Mouse (Mus musculus): ENCODE results near the gene Bcar3. TPM values are rescaled to one million over a fixed set of nuclear protein-coding genes. Genes with fewer than 3 reads are reported as not detected.

Bcar3 gene
- total and polyA plus RNA-seq, 3 experiments, result not detected

- no peak overlapping the region for H3K4me3 ChIP-seq (ENCODE audit: control insufficient read depth in 1 of 2, insufficient read depth in 1 of 2, low read depth in 2 of 2, low read length in 2 of 2)
- no peak overlapping the region for H3K27ac ChIP-seq (ENCODE audit: control insufficient read depth, low read depth, low read length)
- H3K36me3 ChIP-seq (ENCODE audit: control insufficient read depth in 1 of 2, insufficient read depth in 2 of 2, low read length in 2 of 2), result no peaks in the 10 kb centered on the region
- no peaks in the 10 kb centered on the region for H3K4me1 ChIP-seq (ENCODE audit: control insufficient read depth in 1 of 2, insufficient read depth in 2 of 2, low read length in 2 of 2)
- no peaks in the 10 kb centered on the region for H3K79me2 ChIP-seq (ENCODE audit: control insufficient read depth, insufficient read depth, low read length, poor library complexity)
- no peaks in the 10 kb centered on the region for H3K9me3 ChIP-seq (replicated peaks; ENCODE audit: insufficient read depth, low read length)
- no peak overlapping the region for H3K9ac ChIP-seq (ENCODE audit: control insufficient read depth, low read depth, low read length, poor library complexity, severe bottlenecking)
- no peaks in the 10 kb centered on the region for H3K27me3 ChIP-seq (ENCODE audit: control insufficient read depth in 1 of 2, insufficient read depth in 2 of 2, low read length in 2 of 2)
- TF ChIP-seq JUND (IDR thresholded peaks at IDR 0.05; ENCODE audit: low read depth, low read length) (no peak), KAT2A (conservative IDR thresholded peaks at IDR 0.05; ENCODE audit: low read depth, low read length) (no peak), HCFC1 (IDR thresholded peaks at IDR 0.05; ENCODE audit: low read depth, low read length) (no peak)
- no peak for DNase-seq (ENCODE audit: low read depth, low spot score)
Measured at GRCm38 (mm10) chr3:122387771-122388170, 93.8 kb downstream of the Bcar3 start.

- Histone ChIP-seq H3K4me1 (ENCODE audit: control insufficient read depth in 1 of 2, insufficient read depth in 2 of 2, low read length in 2 of 2) (no peaks in the 10 kb centered on the region), H3K9me3 (replicated peaks; ENCODE audit: insufficient read depth, low read length) (no peaks in the 10 kb centered on the region), H3K36me3 (ENCODE audit: control insufficient read depth in 1 of 2, insufficient read depth in 2 of 2, low read length in 2 of 2) (no peaks in the 10 kb centered on the region), H3K4me3 (ENCODE audit: control insufficient read depth in 1 of 2, insufficient read depth in 1 of 2, low read depth in 2 of 2, low read length in 2 of 2) (no peak overlapping the region), H3K27ac (ENCODE audit: control insufficient read depth, low read depth, low read length) (no peak overlapping the region), H3K9ac (ENCODE audit: control insufficient read depth, low read depth, low read length, poor library complexity, severe bottlenecking) (no peak overlapping the region), H3K79me2 (ENCODE audit: control insufficient read depth, insufficient read depth, low read length, poor library complexity) (no peaks in the 10 kb centered on the region), H3K27me3 (ENCODE audit: control insufficient read depth in 1 of 2, insufficient read depth in 2 of 2, low read length in 2 of 2) (no peaks in the 10 kb centered on the region)
- DNase-seq (ENCODE audit: low read depth, low spot score), result no peak
- TF ChIP-seq KAT2A (conservative IDR thresholded peaks at IDR 0.05; ENCODE audit: low read depth, low read length) (no peak), SMC3 (IDR thresholded peaks at IDR 0.05; ENCODE audit: low read depth, low read length) (no peak), ZMIZ1 (IDR thresholded peaks at IDR 0.05; ENCODE audit: low read depth, low read length) (no peak), CHD1 (IDR thresholded peaks at IDR 0.05; ENCODE audit: low read depth, low read length) (no peak), BHLHE40 (IDR thresholded peaks at IDR 0.05; ENCODE audit: borderline replicate concordance, low read depth, low read length) (no peak), RAD21 (IDR thresholded peaks at IDR 0.05; ENCODE audit: low read depth, low read length) (no peak), GABPA (IDR thresholded peaks at IDR 0.05; ENCODE audit: low read depth, low read length) (no peak), MXI1 (IDR thresholded peaks at IDR 0.05; ENCODE audit: low read depth, low read length) (no peak), POLR2A (IDR thresholded peaks at IDR 0.05; ENCODE audit: control insufficient read depth in 1 of 2, insufficient read depth in 1 of 2, low read depth in 1 of 2, low read length in 2 of 2, poor library complexity in 1 of 2) (no peak), E2F4 (IDR thresholded peaks at IDR 0.05; ENCODE audit: borderline replicate concordance, low read depth, low read length) (no peak), POLR2AphosphoS2 (IDR thresholded peaks at IDR 0.05; ENCODE audit: low read length) (no peak), SIN3A (IDR thresholded peaks at IDR 0.05; ENCODE audit: low read length) (no peak), ZC3H11A (IDR thresholded peaks at IDR 0.05; ENCODE audit: low read depth, low read length) (no peak), MYB (IDR thresholded peaks at IDR 0.05; ENCODE audit: low read depth, low read length) (no peak), USF2 (IDR thresholded peaks at IDR 0.05; ENCODE audit: borderline replicate concordance in 1 of 2, insufficient read depth in 1 of 2, low read depth in 1 of 2, low read length in 2 of 2) (no peak)
Measured at GRCm38 (mm10) chr3:122389972-122390371, 96.0 kb downstream of the Bcar3 start.

Data from MEL (cell line).